Mouse (Mus musculus): ENCODE results near the gene Cd36.
A peak's percentile ranks its signal among the peaks of the same experiment; 100 is the strongest.

The Cd36 gene

GRCm38 (mm10) chr5:17806774-17807377 is 81.7 kb downstream of the Cd36 start:
- DNase-seq (ENCODE audit: low spot score), result no peak

GRCm38 (mm10) chr5:17776571-17776970 is 112.0 kb downstream of the Cd36 start:
- DNase-seq (ENCODE audit: low spot score), result no peak

- no peak for DNase-seq (ENCODE audit: low spot score)
These were observed 118.3 kb downstream of the Cd36 start for GRCm38 (mm10) chr5:17770328-17770727.

GRCm38 (mm10) chr5:17766006-17766677 is 122.5 kb downstream of the Cd36 start:
- peak; percentile 26 for DNase-seq (ENCODE audit: low spot score)

- DNase-seq (ENCODE audit: low spot score), result no peak
These were observed 135.1 kb downstream of the Cd36 start for GRCm38 (mm10) chr5:17753471-17754005.

- DNase-seq (ENCODE audit: low spot score), result no peak
These were observed 140.3 kb downstream of the Cd36 start for GRCm38 (mm10) chr5:17748293-17748692.

GRCm38 (mm10) chr5:17747143-17747542 is 141.5 kb downstream of the Cd36 start:
- DNase-seq (ENCODE audit: low spot score), result no peak

GRCm38 (mm10) chr5:17746520-17746919 is 142.1 kb downstream of the Cd36 start:
- no peak for DNase-seq (ENCODE audit: low spot score)

GRCm38 (mm10) chr5:17739805-17740204 is 148.8 kb downstream of the Cd36 start:
- DNase-seq (ENCODE audit: low spot score), result no peak

Data from lung, postnatal 25 days (tissue).